Comparison of ENCODE assay signal across 9 mouse cellular contexts in genomic region chr7:4690387-4690786, GRCm38 (mm10). TPM values are rescaled to one million over a fixed set of nuclear protein-coding genes. Genes with fewer than 3 reads are reported as not detected.
DNase-seq lines count a peak whose midpoint lies in the region; ATAC-seq and TF ChIP-seq lines count a peak whose summit lies in the region.
"Had no signal": no experiment of that assay in that cellular context is flagged by ENCODE, and none has a peak within 500 bp of the region (broad histone marks: within the 10 kb centered on the region; RNA-seq: fewer than 3 reads in every experiment).

TSS of gene Brsk1 (plus strand) at chr7:4690604.

- peak; percentile 66 to 84 for DNase-seq in adrenal gland, adult (ENCODE audit: inconsistent age in 2 of 2, low spot score in 1 of 2)
- peak; percentile 97 to 98 for DNase-seq in cerebellum, postnatal 10 days
- peak; percentile 48 to 61 for DNase-seq in frontal cortex, postnatal 25 days (ENCODE audit: low spot score in 2 of 2)
- peak; percentile 96 for DNase-seq in hindbrain, postnatal 0 days (ENCODE audit: low spot score)
- peak; percentile 81 to 86 for DNase-seq in left cerebral cortex, postnatal 36 days (ENCODE audit: low spot score in 2 of 2)
- peak; percentile 99 for DNase-seq in midbrain, embryonic 11.5 days (ENCODE audit: low spot score, missing footprints)
- no peak for DNase-seq in B cell, adult 2 months

- peak within 1 kb of the TSS; percentile 97 for H3K27ac ChIP-seq in hindbrain, postnatal 0 days
- H3K27ac ChIP-seq in midbrain, embryonic 11.5 days (ENCODE audit: low read depth, low read length), result peak within 1 kb of the TSS; percentile 95
- H3K27ac ChIP-seq in stomach, embryonic 14.5 days (ENCODE audit: low read length), result peak within 1 kb of the TSS; percentile 87

- H3K27me3 ChIP-seq in hindbrain, postnatal 0 days (ENCODE audit: insufficient read depth, low read length), result no peaks in the 10 kb centered on the region
- H3K27me3 ChIP-seq in midbrain, embryonic 11.5 days (ENCODE audit: control insufficient read depth, insufficient read depth, low read length), result no peaks in the 10 kb centered on the region
- no peaks in the 10 kb centered on the region for H3K27me3 ChIP-seq in stomach, embryonic 14.5 days (ENCODE audit: control insufficient read depth, insufficient read depth, low read length)

- peak; percentile 93 for ATAC-seq in hindbrain, postnatal 0 days
- ATAC-seq in midbrain, embryonic 11.5 days (ENCODE audit: low FRiP score), result peak; percentile 92
- ATAC-seq in stomach, embryonic 14.5 days (ENCODE audit: insufficient number of reproducible peaks, insufficient read depth, low FRiP score, low read depth), result peak; percentile 72; the same call in 1 of the 2 replicates

- H3K36me3 ChIP-seq in hindbrain, postnatal 0 days (ENCODE audit: insufficient read depth, low read length), result peaks cover 21% of the 10 kb centered on the region
- peaks cover 12% of the 10 kb centered on the region for H3K36me3 ChIP-seq in midbrain, embryonic 11.5 days (ENCODE audit: control insufficient read depth, insufficient read depth, low read length)
- H3K36me3 ChIP-seq in stomach, embryonic 14.5 days (ENCODE audit: control insufficient read depth, insufficient read depth, low read length), result peaks cover 20% of the 10 kb centered on the region

- peak within 1 kb of the TSS; percentile 72 for H3K4me2 ChIP-seq in hindbrain, postnatal 0 days (ENCODE audit: low read depth, low read length)
- peak within 1 kb of the TSS; percentile 79 for H3K4me2 ChIP-seq in midbrain, embryonic 11.5 days
- H3K4me2 ChIP-seq in stomach, embryonic 14.5 days (replicated peaks; ENCODE audit: low read depth, low read length), result peak within 1 kb of the TSS; percentile 81

- no peak for TF ChIP-seq CTCF in hindbrain, postnatal 0 days (IDR thresholded peaks at IDR 0.05; ENCODE audit: low read depth)

- H3K9ac ChIP-seq in hindbrain, postnatal 0 days (replicated peaks; ENCODE audit: low read length), result peak within 1 kb of the TSS; percentile 100
- peak within 1 kb of the TSS; percentile 100 for H3K9ac ChIP-seq in midbrain, embryonic 11.5 days (ENCODE audit: low read length)
- H3K9ac ChIP-seq in stomach, embryonic 14.5 days (replicated peaks; ENCODE audit: low read depth, low read length), result peak within 1 kb of the TSS; percentile 99

- H3K9me3 ChIP-seq in hindbrain, postnatal 0 days (ENCODE audit: low read length), result no peaks in the 10 kb centered on the region
- H3K9me3 ChIP-seq in midbrain, embryonic 11.5 days (ENCODE audit: control insufficient read depth, low read length), result no peaks in the 10 kb centered on the region
- no peaks in the 10 kb centered on the region for H3K9me3 ChIP-seq in stomach, embryonic 14.5 days (ENCODE audit: control insufficient read depth, low read depth, low read length)

- H3K4me3 ChIP-seq in hindbrain, postnatal 0 days (ENCODE audit: low read length), result peak within 1 kb of the TSS; percentile 87
- H3K4me3 ChIP-seq in midbrain, embryonic 11.5 days (ENCODE audit: low read depth, low read length), result peak within 1 kb of the TSS; percentile 100
- H3K4me3 ChIP-seq in stomach, embryonic 14.5 days (ENCODE audit: low read depth, low read length), result peak within 1 kb of the TSS; percentile 88
- H3K4me3 ChIP-seq: erythroblast, embryonic 14.5 days had no signal

- intact Hi-C loops in left cerebral cortex, postnatal 36 days (cut with DNase I), result loop anchor here (2.0 to 5.0 kb wide), 2 partner anchors 32 to 102 kb away; partner anchors contain the start of genes Ppp6r1 and Rpl28

- WGBS in hindbrain, postnatal 0 days, result 0% methylated on average over 9 of the region's 18 CpGs
- under 1% methylated on average over 11 of the region's 18 CpGs for WGBS in midbrain, embryonic 11.5 days
- whole genome bisulfite sequencing in stomach, embryonic 14.5 days, result 0% methylated on average over 6 of the region's 18 CpGs

- H3K4me1 ChIP-seq in hindbrain, postnatal 0 days (ENCODE audit: insufficient read depth, low read length), result no peaks in the 10 kb centered on the region; the same call in 1 of the 2 replicates
- peaks cover 8% of the 10 kb centered on the region for H3K4me1 ChIP-seq in midbrain, embryonic 11.5 days (ENCODE audit: control insufficient read depth, insufficient read depth, low read length)
- peaks cover 7% of the 10 kb centered on the region; the same call in 1 of the 2 replicates for H3K4me1 ChIP-seq in stomach, embryonic 14.5 days (ENCODE audit: control insufficient read depth, insufficient read depth, low read length)

RNA-seq across cellular contexts. Expression of gene Brsk1, which starts in this region (rescaled TPM):
- 195 and 217 TPM in 2 replicates for total RNA-seq in hindbrain, postnatal 0 days (2014; rRNA removed)
- 6.7 and 7.1 TPM in 2 replicates for polyA plus RNA-seq in hindbrain, postnatal 0 days (2015; fragmentation: Nextera tagmentation; extraction: Ambion mirVana)
- total RNA-seq in left cerebral cortex, postnatal 36 days (2021), result 100 to 1,000 TPM; 398 to 475 TPM
- 2.3 and 3.2 TPM in 2 replicates for polyA plus RNA-seq in midbrain, embryonic 11.5 days (2014; fragmentation: Nextera tagmentation; extraction: Ambion mirVana)
- polyA plus RNA-seq in stomach, embryonic 14.5 days (2014; fragmentation: Nextera tagmentation; extraction: Ambion mirVana), result 2.3 and 4.0 TPM in 2 replicates

Comparison
In these comparisons a context has a peak if more than half of its experiments do, and no peak if none do; other contexts are left out.
1. DNase-seq: peak in adrenal gland, adult (2 of 2), cerebellum, postnatal 10 days (2 of 2), frontal cortex, postnatal 25 days (2 of 2), hindbrain, postnatal 0 days (single experiment), left cerebral cortex, postnatal 36 days (2 of 2) and midbrain, embryonic 11.5 days (single experiment); none in B cell, adult 2 months (0 of 2).
2. Peak in every context shown above with its lines, with median percentiles within 50 percentile points of each other: ATAC-seq, H3K27ac ChIP-seq, H3K4me2 ChIP-seq, H3K4me3 ChIP-seq and H3K9ac ChIP-seq.